In the genomic region with DNA sequence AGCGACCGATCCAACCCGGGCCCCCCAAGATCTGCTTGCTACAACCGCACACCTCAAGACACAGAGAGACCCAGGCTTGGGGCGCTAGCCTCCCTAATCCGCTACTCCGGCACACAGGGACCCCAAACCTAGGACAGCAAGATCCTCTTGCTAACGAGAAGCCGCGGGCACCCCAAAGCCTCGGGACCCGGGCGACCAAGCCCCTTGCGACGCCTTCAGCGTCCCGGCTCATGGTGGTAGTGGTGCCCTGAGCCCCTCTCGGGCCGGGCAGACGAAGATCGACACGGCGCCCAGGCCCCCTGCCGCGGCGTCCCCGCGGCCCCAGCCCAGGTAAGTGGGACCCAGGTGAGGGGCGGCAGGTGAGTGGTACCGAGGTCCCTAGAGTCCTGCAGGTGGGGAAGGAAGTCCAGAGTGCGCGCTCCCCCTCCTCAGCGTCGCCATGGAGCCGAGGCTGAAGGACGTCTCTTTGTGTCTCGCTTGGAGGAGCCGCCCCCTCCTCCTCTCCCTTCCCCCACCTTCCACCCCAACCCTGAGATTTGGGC, we compare ENCODE assay signal across 9 mouse cellular contexts. TPM values are rescaled to one million over a fixed set of nuclear protein-coding genes. Genes with fewer than 3 reads are reported as not detected.
A peak's percentile ranks its signal among the peaks of the same experiment; 100 is the strongest.
DNase-seq lines count a peak whose midpoint lies in the region; ATAC-seq and TF ChIP-seq lines count a peak whose summit lies in the region.
"Had no signal": no experiment of that assay in that cellular context is flagged by ENCODE, and none has a peak within 500 bp of the region (broad histone marks: within the 10 kb centered on the region; RNA-seq: fewer than 3 reads in every experiment).

No protein-coding gene starts in this region.

- H3K4me1 ChIP-seq in embryonic facial prominence, embryonic 10.5 days: peaks cover 57% of the 10 kb centered on the region
- H3K4me1 ChIP-seq in intestine, embryonic 15.5 days (replicated peaks): peaks cover 23% of the 10 kb centered on the region
- peaks cover 37% of the 10 kb centered on the region for H3K4me1 ChIP-seq in midbrain, embryonic 14.5 days (ENCODE audit: control insufficient read depth, insufficient read depth, low read length)

- H3K9me3 ChIP-seq in embryonic facial prominence, embryonic 10.5 days: no peaks in the 10 kb centered on the region
- H3K9me3 ChIP-seq in intestine, embryonic 15.5 days: no peaks in the 10 kb centered on the region
- H3K9me3 ChIP-seq in midbrain, embryonic 14.5 days (ENCODE audit: control insufficient read depth, low read length): no peaks in the 10 kb centered on the region

- peak overlapping the region; percentile 97 for H3K4me2 ChIP-seq in intestine, embryonic 15.5 days (replicated peaks)
- H3K4me2 ChIP-seq in midbrain, embryonic 14.5 days (ENCODE audit: low read length): peak overlapping the region; percentile 87

- peak; percentile 24; the same call in 1 of the 2 replicates for ATAC-seq in frontal cortex, adult (ENCODE audit: low TSS enrichment)
- ATAC-seq in intestine, embryonic 15.5 days: peak; percentile 7; the same call in 1 of the 2 replicates
- ATAC-seq in midbrain, embryonic 14.5 days (ENCODE audit: low FRiP score, low TSS enrichment): peak; percentile 47

- H3K79me2 ChIP-seq in C2C12 (ENCODE audit: control insufficient read depth, insufficient read depth): peaks cover 5% of the 10 kb centered on the region

- H3K27me3 ChIP-seq in C2C12 (ENCODE audit: control insufficient read depth, insufficient read depth, insufficient read length): peaks cover 7% of the 10 kb centered on the region
- peaks cover 28% of the 10 kb centered on the region for H3K27me3 ChIP-seq in embryonic facial prominence, embryonic 10.5 days (replicated peaks; ENCODE audit: low read depth, poor library complexity, severe bottlenecking)
- H3K27me3 ChIP-seq in intestine, embryonic 15.5 days (replicated peaks): no peaks in the 10 kb centered on the region
- H3K27me3 ChIP-seq in midbrain, embryonic 14.5 days (ENCODE audit: control insufficient read depth, insufficient read depth, low read length): no peaks in the 10 kb centered on the region
- H3K27me3 ChIP-seq: Patski had no signal

- intact Hi-C loops in left cerebral cortex, postnatal 14 days (cut with DNase I): no loop called here

- peak overlapping the region; percentile 86 for H3ac ChIP-seq in C2C12 (ENCODE audit: control insufficient read depth, insufficient read length, low read depth)

- H3K36me3 ChIP-seq in C2C12 (ENCODE audit: control insufficient read depth, insufficient read depth): no peaks in the 10 kb centered on the region
- peaks cover 38% of the 10 kb centered on the region for H3K36me3 ChIP-seq in embryonic facial prominence, embryonic 10.5 days (replicated peaks)
- H3K36me3 ChIP-seq in intestine, embryonic 15.5 days: no peaks in the 10 kb centered on the region
- H3K36me3 ChIP-seq in midbrain, embryonic 14.5 days (ENCODE audit: control insufficient read depth, insufficient read depth, low read length): peaks cover 36% of the 10 kb centered on the region

- WGBS in embryonic facial prominence, embryonic 10.5 days: under 1% methylated on average over 38 of the region's 38 CpGs
- under 1% methylated on average over 37 of the region's 38 CpGs for WGBS in intestine, embryonic 15.5 days
- WGBS in midbrain, embryonic 14.5 days: under 1% methylated on average over 38 of the region's 38 CpGs

- no peaks in the 10 kb centered on the region for H3K79me3 ChIP-seq in C2C12 (ENCODE audit: low read depth)

- DNase-seq in frontal cortex, postnatal 10 days (ENCODE audit: low spot score in 2 of 2): no peak
- peak; percentile 73 for DNase-seq in embryonic facial prominence, embryonic 10.5 days (ENCODE audit: low spot score)
- DNase-seq in midbrain, embryonic 14.5 days: peak; percentile 81
- no peak for DNase-seq in urinary bladder, postnatal 25 days (ENCODE audit: low spot score)
- DNase-seq in left cerebral cortex, postnatal 14 days (ENCODE audit: low spot score in 2 of 2): no peak

- peak overlapping the region; percentile 85 for H3K9ac ChIP-seq in intestine, embryonic 15.5 days
- peak overlapping the region; percentile 100 for H3K9ac ChIP-seq in midbrain, embryonic 14.5 days (replicated peaks; ENCODE audit: low read length)

- peak overlapping the region; percentile 99 for H3K27ac ChIP-seq in embryonic facial prominence, embryonic 10.5 days (replicated peaks)
- H3K27ac ChIP-seq in intestine, embryonic 15.5 days: peak overlapping the region; percentile 94
- H3K27ac ChIP-seq in midbrain, embryonic 14.5 days (replicated peaks; ENCODE audit: low read depth, low read length): peak overlapping the region; percentile 98

- peak overlapping the region; percentile 55 for H3K4me3 ChIP-seq in C2C12 (ENCODE audit: insufficient read depth, poor library complexity, severe bottlenecking)
- H3K4me3 ChIP-seq in embryonic facial prominence, embryonic 10.5 days: peak overlapping the region; percentile 100
- peak overlapping the region; percentile 73 for H3K4me3 ChIP-seq in intestine, embryonic 15.5 days (replicated peaks)
- peak overlapping the region; percentile 100 for H3K4me3 ChIP-seq in midbrain, embryonic 14.5 days (replicated peaks; ENCODE audit: low read depth, low read length)

- TF ChIP-seq CTCF in C2C12 (IDR thresholded peaks at IDR 0.05; ENCODE audit: control insufficient read depth, insufficient read depth, insufficient read length): no peak

TF ChIP-seq in C2C12, 6 proteins besides CTCF, POLR2A, EP300 and RAD21:
- TF ChIP-seq FOSL1 (IDR thresholded peaks at IDR 0.05; ENCODE audit: insufficient read depth, low read length, poor library complexity, severe bottlenecking) (no peak), MYOD1 (IDR thresholded peaks at IDR 0.05; ENCODE audit: control insufficient read depth, insufficient read length, low read depth) (no peak), MAX (IDR thresholded peaks at IDR 0.05) (no peak), CEBPB (IDR thresholded peaks at IDR 0.05; ENCODE audit: low read depth) (no peak), MYOG (IDR thresholded peaks at IDR 0.05; ENCODE audit: control insufficient read depth, extremely low read depth, insufficient read length) (no peak), USF1 (IDR thresholded peaks at IDR 0.05; ENCODE audit: low read depth) (no peak)

RNA-seq across cellular contexts. Expression of gene Sbk1, which starts 0.4 kb away (rescaled TPM):
- polyA plus RNA-seq in C2C12 (2012; fragmentation: generic; extraction: Trizol): 11.3 TPM
- 91.0 and 102 TPM in 2 replicates for polyA plus RNA-seq in embryonic facial prominence, embryonic 10.5 days (2016; fragmentation: Nextera tagmentation; extraction: Ambion mirVana)
- 16.9 and 17.7 TPM in 2 replicates for polyA plus RNA-seq in intestine, embryonic 15.5 days (2015; fragmentation: Nextera tagmentation; extraction: Ambion mirVana)
- 391 and 401 TPM in 2 replicates for polyA plus RNA-seq in midbrain, embryonic 14.5 days (2014; fragmentation: Nextera tagmentation; extraction: Ambion mirVana)
- total RNA-seq in left cerebral cortex, postnatal 14 days (2021): 10 to 100 TPM; 94.8 to 95.4 TPM

Comparison
In these comparisons a context has a peak if more than half of its experiments do, and no peak if none do; other contexts are left out.
1. DNase-seq: peak in embryonic facial prominence, embryonic 10.5 days (single experiment) and midbrain, embryonic 14.5 days (single experiment); none in frontal cortex, postnatal 10 days (0 of 2), urinary bladder, postnatal 25 days (single experiment) and left cerebral cortex, postnatal 14 days (0 of 2).
2. Peak in every context shown above with its lines, with median percentiles within 50 percentile points of each other: ATAC-seq, H3K4me3 ChIP-seq and H3K27ac ChIP-seq.